Mouse (Mus musculus): Measurements from ENCODE around the gene V1rd19.
"Not testable (repeated sequence)": the region's sequence is repeated elsewhere in the genome, so short reads cannot be mapped to it uniquely, and the experiment has no call there.

V1rd19 gene

DNA sequence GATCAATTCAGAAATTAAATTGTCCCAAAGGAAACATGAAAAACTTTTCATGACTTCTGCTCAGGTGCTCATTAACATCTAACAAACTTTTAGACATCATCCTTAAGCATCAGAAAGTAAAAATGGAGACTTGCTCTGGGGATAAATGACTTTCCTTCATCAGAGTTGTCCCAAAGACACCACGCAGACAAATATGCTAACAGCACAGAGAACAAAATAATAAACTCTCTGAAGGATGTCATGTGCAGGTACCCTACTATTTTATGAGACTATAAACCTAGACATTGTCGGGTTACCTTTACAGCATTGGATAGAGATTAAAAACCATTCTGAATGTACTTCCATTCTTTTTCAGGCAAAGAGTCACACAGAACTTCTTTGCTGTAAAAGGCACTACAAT lies at the start of gene V1rd19:
Gene V1rd19, plus strand, starts transcription at position 301 of the 400 bp plus-strand sequence.
- CTCF ChIA-PET, result interaction anchor here in 1 of 4 experiments (0.6 kb wide), 1 partner anchor 38 kb away, joined by 11 read pairs; no protein-coding TSS in a partner anchor

DNA sequence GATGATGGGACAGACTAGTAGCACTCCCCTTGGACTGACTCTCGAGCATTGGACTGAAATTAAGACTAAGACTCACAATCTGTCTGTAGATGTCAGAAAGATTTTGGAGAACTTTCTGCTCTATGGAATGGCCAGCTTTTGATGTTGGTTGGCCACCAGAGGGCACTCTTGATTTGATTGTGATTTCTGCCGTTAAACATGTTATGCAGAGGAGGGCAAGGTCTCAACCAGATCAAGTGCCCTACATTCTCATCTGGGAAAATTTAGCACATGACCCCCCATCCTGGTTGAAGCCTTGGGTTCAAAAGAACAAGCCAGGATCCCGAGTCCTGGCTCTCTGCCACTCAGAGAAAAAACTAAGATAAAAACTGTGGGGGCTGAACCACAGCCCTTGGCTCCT lies 33.4 kb upstream of the V1rd19 start:
- CTCF ChIA-PET, POLR2A ChIA-PET: not testable (repeated sequence)

More for the DNA sequence above, at the start of gene V1rd19:
- POLR2A ChIA-PET, result no interaction called here

GRCm38 (mm10) chr7:23974315-23974714 lies 27.2 kb upstream of the V1rd19 start, which contains the start of gene Vmn1r181:
Gene Vmn1r181 (plus strand): TSS chr7:23974615.
- POLR2A ChIA-PET, result not testable (repeated sequence)

DNA sequence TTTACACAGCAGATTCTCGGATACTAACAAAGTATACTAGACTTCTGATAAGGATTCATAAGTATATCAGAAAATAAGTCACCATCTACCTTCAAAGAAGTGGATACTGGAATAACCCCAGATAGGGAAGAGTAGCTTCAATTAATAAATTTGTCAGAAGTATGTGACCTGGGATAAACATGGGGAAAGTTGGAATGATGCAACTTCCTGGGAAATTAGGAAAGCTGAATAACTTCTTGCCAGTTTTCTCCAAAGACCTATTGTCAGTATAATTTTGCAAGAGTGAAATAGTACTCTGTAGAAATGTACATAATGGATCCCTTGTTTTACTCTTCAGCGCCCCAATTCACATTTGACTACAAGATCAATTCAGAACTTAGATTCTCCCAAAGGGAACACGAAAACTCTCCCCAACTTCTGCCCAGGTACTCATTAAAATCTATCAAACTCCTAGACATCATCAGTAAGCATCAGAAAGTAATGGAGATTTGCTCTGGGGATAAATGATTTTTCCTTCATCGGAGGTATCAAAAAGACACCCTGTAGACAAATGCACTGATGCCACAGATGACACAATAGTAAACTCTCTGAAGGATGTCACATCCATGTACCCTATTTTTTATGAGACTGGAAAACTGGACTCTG lies 51.3 kb downstream of the V1rd19 start, which contains the start of gene Vmn1r183:
Gene Vmn1r183, plus strand, starts transcription at position 595 of the 645 bp plus-strand sequence.
- POLR2A ChIA-PET, result no interaction called here

More at GRCm38 (mm10) chr7:23974315-23974714, 27.2 kb upstream of the V1rd19 start, which contains the start of gene Vmn1r181:
- CTCF ChIA-PET, result interaction anchor here in 1 of 4 experiments (1.1 kb wide), 1 partner anchor 932 kb away, joined by 9 read pairs; no protein-coding TSS in a partner anchor

More for the DNA sequence above, 51.3 kb downstream of the V1rd19 start, which contains the start of gene Vmn1r183:
- CTCF ChIA-PET, result no interaction called here
